Mouse (Mus musculus) forebrain, embryonic 15.5 days (tissue): ENCODE data around the gene Hirip3. TPM values are rescaled to one million over a fixed set of nuclear protein-coding genes. Genes with fewer than 3 reads are reported as not detected.
A peak's percentile ranks its signal among the peaks of the same experiment; 100 is the strongest.

Source experiments
- ATAC-seq: fragments of 200-750 bp; cut with Nextera tagmentation; replicated peaks from 2 replicates; pipeline ENCODE4 v1.8.0; 2017; ENCODE audit warnings: mild to moderate bottlenecking, moderate TSS enrichment, moderate library complexity
- H3K27ac ChIP-seq: fragments of 300-500 bp; sonication (generic); replicated peaks from 2 replicates; pipeline ENCODE4 v1.5.1; 2015; ENCODE audit warnings: mild to moderate bottlenecking, inconsistent platforms
- H3K27me3 ChIP-seq: fragments of 300-500 bp; sonication (generic); 2 replicates; pipeline ENCODE4 v1.6.1; 2015; ENCODE audit warnings: inconsistent platforms
- H3K36me3 ChIP-seq: fragments of 300-500 bp; sonication (generic); 2 replicates; pipeline ENCODE4 v1.6.1; 2015; ENCODE audit warnings: mild to moderate bottlenecking, inconsistent platforms
- H3K4me1 ChIP-seq: fragments of 300-500 bp; sonication (generic); 2 replicates; pipeline ENCODE4 v1.6.1; 2015; ENCODE audit warnings: inconsistent platforms
- H3K4me2 ChIP-seq: fragments of 300-500 bp; sonication (generic); replicated peaks from 2 replicates; pipeline ENCODE4 v1.6.1; 2015; ENCODE audit warnings: mild to moderate bottlenecking, inconsistent platforms
- H3K4me3 ChIP-seq: fragments of 300-500 bp; sonication (generic); 2 replicates; pipeline ENCODE4 v1.5.1; 2015; ENCODE audit warnings: mild to moderate bottlenecking, inconsistent platforms
- H3K9ac ChIP-seq: fragments of 300-500 bp; sonication (generic); replicated peaks from 2 replicates; pipeline ENCODE4 v1.6.1; 2015; ENCODE audit warnings: mild to moderate bottlenecking, inconsistent platforms
- H3K9me3 ChIP-seq: fragments of 300-500 bp; sonication (generic); 2 replicates; pipeline ENCODE4 v1.6.1; 2016; ENCODE audit warnings: inconsistent platforms
- WGBS: fragments of 180-500 bp; shearing (Covaris S2); methylation state at CpG from one replicate; pipeline ENCODE4 v1.1.7; 2015; ENCODE audit warnings: mixed read lengths; 5-methylcytosine and 5-hydroxymethylcytosine counted together
- polyA plus RNA-seq: library from polyadenylated mRNA; unstranded; fragments of >200 nt; fragmentation: Nextera tagmentation; extraction: Ambion mirVana; gene quantifications from 2 replicates; pipeline ENCODE4 v1.2.1, GENCODE M21; 2015

Hirip3 gene
- polyA plus RNA-seq, 1 experiment from 2014 or later: 30.7 TPM

DNA sequence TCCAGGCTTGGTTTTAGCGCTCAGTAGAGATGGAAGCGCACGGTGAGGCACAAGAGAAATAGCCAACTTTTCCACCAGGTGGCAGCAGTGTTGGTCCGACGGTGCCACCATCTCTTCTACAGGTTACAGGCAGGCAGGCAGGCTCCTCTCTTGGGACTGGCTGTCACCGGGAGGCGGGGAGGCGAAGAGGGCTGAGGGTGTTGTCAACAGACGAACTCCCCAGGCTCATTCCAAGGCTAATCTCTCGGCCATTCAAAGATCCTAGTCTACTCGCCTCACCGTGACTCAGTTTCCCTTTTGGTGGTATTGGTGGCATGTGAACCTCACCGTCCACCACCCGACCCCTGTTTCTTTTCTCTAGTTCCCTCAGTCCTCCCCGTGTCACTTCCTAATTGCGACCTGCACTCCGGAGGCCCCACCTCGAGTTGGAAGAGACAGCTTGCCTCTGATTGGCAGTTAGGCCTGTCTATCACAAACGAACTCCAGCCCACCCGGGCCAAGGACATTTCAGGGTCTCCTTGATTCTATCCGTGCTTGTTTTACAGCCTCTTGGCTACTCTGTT, 29.7 kb upstream of the Hirip3 start:
- WGBS: under 1% methylated on average over 21 of the region's 21 CpGs
- ATAC-seq: peak; percentile 88

DNA sequence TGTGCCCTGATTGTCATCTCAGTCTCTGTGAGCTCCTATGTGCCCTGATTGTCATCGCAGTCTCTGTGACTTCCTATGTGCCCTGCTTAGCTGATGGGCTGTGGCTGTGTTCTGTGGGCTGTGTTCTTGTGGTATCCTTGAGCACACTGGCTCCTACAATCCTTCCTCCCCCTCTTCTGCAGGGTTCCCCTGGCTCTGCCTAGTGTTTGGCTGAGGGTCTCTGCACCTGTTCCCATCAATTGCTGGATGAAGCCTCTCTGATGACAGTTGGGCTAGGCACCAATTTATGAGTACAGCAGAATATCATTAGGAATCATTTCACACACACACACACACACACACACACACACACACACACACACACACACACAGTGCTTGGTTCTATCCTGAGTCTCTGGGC, 28.5 kb upstream of the Hirip3 start:
- no peak for ATAC-seq
- no peaks in the 10 kb centered on the region; the same call in 1 of the 2 replicates for H3K36me3 ChIP-seq

More for the DNA sequence above, 29.7 kb upstream of the Hirip3 start:
- Histone ChIP-seq H3K27me3 (no peaks in the 10 kb centered on the region), H3K27ac (no peak overlapping the region), H3K4me2 (peak overlapping the region; percentile 57), H3K36me3 (no peaks in the 10 kb centered on the region; the same call in 1 of the 2 replicates), H3K9me3 (no peaks in the 10 kb centered on the region), H3K9ac (no peak overlapping the region), H3K4me3 (peak overlapping the region; percentile 38), H3K4me1 (peaks cover 9% of the 10 kb centered on the region)

DNA sequence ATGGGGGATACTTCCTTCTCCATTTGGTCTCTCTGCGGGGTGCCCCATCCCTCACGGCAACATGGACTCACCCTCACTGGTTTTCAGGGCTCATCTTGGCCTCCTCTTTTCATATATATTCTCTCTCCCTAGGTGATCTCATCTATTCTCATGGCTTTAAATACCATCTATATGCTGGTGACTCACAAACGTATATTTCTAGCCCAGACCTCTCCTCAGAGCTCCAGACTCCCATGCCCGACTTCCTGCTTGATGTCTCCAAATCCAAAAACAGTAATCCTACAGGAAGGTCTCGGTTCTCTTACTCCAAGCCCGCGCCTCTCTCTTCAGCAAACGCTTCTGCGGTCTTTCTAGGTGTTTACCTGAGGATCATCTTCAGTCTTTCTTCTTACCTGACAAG, 18.5 kb upstream of the Hirip3 start:
- H3K4me3 ChIP-seq: no peak overlapping the region
- 83% methylated on average over 9 of the region's 9 CpGs for WGBS
- H3K4me2 ChIP-seq: no peak overlapping the region
- no peaks in the 10 kb centered on the region for H3K36me3 ChIP-seq
- no peak for ATAC-seq
- no peaks in the 10 kb centered on the region; the same call in 1 of the 2 replicates for H3K27me3 ChIP-seq
- peaks cover 11% of the 10 kb centered on the region for H3K4me1 ChIP-seq
- H3K9ac ChIP-seq: no peak overlapping the region
- H3K27ac ChIP-seq: no peak overlapping the region
- H3K9me3 ChIP-seq: no peaks in the 10 kb centered on the region

More for the DNA sequence above, 28.5 kb upstream of the Hirip3 start:
- Histone ChIP-seq H3K4me2 (no peak overlapping the region), H3K9ac (no peak overlapping the region), H3K27me3 (no peaks in the 10 kb centered on the region), H3K4me3 (no peak overlapping the region), H3K27ac (no peak overlapping the region), H3K9me3 (no peaks in the 10 kb centered on the region), H3K4me1 (peaks cover 9% of the 10 kb centered on the region)
- WGBS: 100% methylated on average over 1 of the region's 1 CpGs

DNA sequence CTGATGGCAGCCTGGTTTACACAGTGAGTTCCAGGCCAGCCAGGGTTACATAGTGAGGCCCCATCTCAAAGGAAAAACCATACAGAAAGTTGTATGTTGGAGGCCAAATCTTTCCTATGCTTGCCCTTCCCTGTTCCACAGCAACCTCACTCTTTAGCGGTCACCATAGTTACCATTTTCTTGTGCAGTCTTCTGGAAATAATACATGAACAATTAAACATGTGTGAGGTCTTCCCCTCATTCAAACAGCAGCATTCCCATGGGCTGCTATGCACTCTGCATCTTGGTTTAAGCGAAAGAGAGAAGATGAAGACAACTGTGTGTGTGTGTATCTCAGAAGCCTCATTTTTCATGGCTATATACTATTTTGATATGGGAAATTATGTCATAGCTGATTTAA, 16.3 kb upstream of the Hirip3 start:
- peaks cover 4% of the 10 kb centered on the region; the same call in 1 of the 2 replicates for H3K27me3 ChIP-seq
- no peak overlapping the region for H3K9ac ChIP-seq
- no peak overlapping the region for H3K4me2 ChIP-seq
- H3K9me3 ChIP-seq: no peaks in the 10 kb centered on the region
- 14% methylated on average over 2 of the region's 2 CpGs for WGBS
- no peak overlapping the region for H3K27ac ChIP-seq
- no peaks in the 10 kb centered on the region for H3K36me3 ChIP-seq
- peaks cover 23% of the 10 kb centered on the region for H3K4me1 ChIP-seq
- ATAC-seq: no peak
- no peak overlapping the region for H3K4me3 ChIP-seq

DNA sequence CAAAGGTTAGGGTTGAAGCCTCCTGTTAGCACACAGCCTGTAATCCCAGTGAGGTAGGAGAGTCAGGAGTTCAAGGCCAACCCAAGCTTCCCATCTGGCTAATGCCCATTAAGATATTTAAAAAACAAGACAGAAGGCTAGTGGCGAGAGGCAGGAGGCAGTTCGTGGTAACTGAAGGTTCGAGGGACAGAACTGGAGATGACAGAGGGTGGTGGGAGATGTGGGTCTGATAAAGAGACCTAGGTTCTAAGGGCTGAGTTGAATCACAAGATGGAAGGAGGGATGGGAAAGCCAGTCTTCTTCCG, 14.7 kb upstream of the Hirip3 start, which contains the start of gene Doc2a:
Doc2a (plus strand) TSS at position 301 of the 305 bp plus-strand sequence.
- Histone ChIP-seq H3K27ac (no peak within 1 kb of the TSS), H3K9ac (peak within 1 kb of the TSS; percentile 64), H3K4me2 (peak within 1 kb of the TSS; percentile 99), H3K4me3 (peak within 1 kb of the TSS; percentile 56), H3K9me3 (no peaks in the 10 kb centered on the region), H3K27me3 (peaks cover 4% of the 10 kb centered on the region; the same call in 1 of the 2 replicates), H3K36me3 (peaks cover 6% of the 10 kb centered on the region; the same call in 1 of the 2 replicates), H3K4me1 (peaks cover 23% of the 10 kb centered on the region)
- WGBS: 28% methylated on average over 4 of the region's 4 CpGs
- ATAC-seq: 0 out of 2 replicates have a peak, but pooled peaks have one; percentile 2

DNA sequence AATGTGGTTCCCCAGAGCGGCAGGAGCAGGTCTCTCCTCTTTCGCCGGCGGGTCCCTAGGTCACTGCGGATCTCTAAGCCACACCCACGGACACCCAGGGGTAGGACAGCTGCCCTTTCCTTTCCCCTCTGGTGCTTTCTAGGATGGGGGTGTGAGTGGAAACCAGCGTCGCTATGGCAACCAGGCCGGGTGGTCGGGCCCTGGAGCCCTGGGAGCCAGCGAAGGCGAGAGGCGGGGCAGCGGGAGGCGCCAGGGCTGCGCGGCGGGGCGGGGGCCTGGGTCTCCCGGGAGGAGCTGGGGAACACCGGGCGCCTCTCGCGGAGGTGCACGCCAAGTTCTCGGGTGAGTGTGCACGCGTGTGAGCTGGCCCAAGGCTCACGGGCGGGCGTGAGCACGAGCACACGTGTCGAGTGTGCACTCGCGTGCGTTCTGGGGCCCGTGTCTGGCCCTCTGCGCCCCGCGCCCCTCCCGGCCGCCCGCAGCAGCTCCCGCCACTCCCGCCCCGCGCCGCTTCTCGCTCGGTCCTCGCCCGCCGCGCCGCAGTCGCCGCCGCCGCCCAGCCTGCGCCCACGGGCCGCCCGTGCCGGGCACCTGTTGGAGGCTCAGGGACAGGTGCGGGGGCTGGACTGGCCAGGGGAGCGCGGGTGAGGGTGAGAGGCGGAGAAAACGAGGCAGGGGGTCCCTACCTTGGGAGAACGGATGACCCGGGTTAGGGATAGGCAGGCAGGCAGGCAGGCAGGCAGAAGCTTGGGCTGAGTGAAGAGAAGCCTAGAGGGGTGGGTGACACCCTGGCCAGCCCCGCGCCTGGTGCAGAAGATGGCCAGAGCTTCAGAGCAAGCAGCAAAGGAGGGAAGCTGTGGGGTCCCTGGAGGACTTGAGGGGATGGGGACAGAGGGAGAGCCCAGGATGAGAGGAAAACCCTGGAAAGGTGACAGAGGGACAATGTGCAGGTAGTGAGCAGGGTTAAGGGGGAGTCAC, 14.1 kb upstream of the Hirip3 start:
- Histone ChIP-seq H3K36me3 (peaks cover 12% of the 10 kb centered on the region), H3K9ac (peak overlapping the region; percentile 64), H3K4me2 (peak overlapping the region; percentile 99), H3K9me3 (no peaks in the 10 kb centered on the region), H3K4me1 (peaks cover 23% of the 10 kb centered on the region), H3K27me3 (peaks cover 4% of the 10 kb centered on the region; the same call in 1 of the 2 replicates), H3K4me3 (peak overlapping the region; percentile 56), H3K27ac (no peak overlapping the region)
- under 1% methylated on average over 46 of the region's 74 CpGs for WGBS
- peak; percentile 51 for ATAC-seq

DNA sequence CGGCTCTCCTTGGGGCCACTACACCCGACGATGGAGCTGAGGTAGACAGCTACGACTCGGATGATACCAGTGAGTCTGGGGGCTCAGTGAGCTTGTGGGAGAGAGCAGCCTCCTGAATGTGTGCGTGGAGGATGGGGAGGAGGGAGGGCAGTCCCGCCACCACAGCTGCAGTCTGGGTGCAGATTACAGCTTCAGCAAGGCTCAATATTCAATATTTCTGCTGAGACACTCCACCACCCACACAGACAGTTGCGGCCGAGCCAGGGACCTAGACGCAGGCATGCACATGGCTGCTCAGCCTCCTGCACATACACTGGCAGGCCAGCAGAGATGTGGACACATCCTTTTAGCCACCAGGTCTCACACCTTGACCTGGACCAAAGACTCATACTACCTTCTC, 13.0 kb upstream of the Hirip3 start:
- H3K9ac ChIP-seq: peak overlapping the region; percentile 64
- H3K4me2 ChIP-seq: peak overlapping the region; percentile 99
- peaks cover 4% of the 10 kb centered on the region; the same call in 1 of the 2 replicates for H3K27me3 ChIP-seq
- H3K4me3 ChIP-seq: peak overlapping the region; percentile 56
- peaks cover 22% of the 10 kb centered on the region for H3K36me3 ChIP-seq
- peak; percentile 30; the same call in 1 of the 2 replicates for ATAC-seq
- no peaks in the 10 kb centered on the region for H3K9me3 ChIP-seq
- 19% methylated on average over 10 of the region's 10 CpGs for WGBS
- H3K4me1 ChIP-seq: peaks cover 23% of the 10 kb centered on the region
- no peak overlapping the region; the same call in 1 of the 2 replicates for H3K27ac ChIP-seq

DNA sequence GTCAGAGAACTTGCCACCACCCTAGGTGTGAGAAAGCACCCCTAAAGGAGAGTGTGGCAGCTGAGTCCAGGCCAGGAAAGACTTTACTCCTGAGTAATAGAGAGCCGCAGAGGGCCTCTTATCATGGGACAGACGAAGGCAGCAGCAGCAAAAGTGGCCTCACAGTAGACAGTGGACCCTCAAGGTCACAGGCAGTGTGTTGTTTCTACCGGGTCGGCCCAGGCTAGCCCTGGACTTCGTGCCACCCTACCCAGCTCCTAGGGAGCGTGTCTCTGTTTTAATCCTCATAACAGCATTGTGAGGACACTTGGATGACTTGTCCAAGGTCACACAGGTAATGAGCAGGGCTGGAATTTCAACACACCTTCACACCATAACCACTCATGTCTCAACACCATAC, 11.6 kb upstream of the Hirip3 start:
- Histone ChIP-seq H3K9me3 (no peaks in the 10 kb centered on the region), H3K27ac (no peak overlapping the region), H3K36me3 (peaks cover 31% of the 10 kb centered on the region), H3K4me2 (no peak overlapping the region), H3K4me1 (peaks cover 23% of the 10 kb centered on the region), H3K9ac (no peak overlapping the region), H3K27me3 (peaks cover 4% of the 10 kb centered on the region; the same call in 1 of the 2 replicates), H3K4me3 (no peak overlapping the region)
- WGBS: 89% methylated on average over 6 of the region's 6 CpGs
- ATAC-seq: no peak

DNA sequence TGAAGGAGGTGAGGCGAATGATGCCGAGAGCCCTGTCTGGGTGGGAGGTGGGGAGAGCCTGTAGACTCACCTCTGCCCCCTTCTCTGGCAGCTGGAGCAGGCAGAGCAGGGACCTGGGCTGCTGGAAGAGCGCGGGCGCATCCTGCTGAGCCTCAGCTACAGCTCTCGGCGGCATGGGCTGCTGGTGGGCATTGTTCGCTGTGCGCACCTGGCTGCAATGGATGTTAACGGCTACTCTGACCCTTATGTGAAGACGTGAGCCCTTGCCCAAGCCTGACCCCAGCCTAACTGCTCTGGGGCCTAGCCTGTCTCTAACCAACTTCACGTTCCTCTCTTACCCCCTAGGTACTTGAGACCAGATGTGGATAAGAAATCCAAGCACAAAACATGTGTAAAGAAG, 10.6 kb upstream of the Hirip3 start:
- peaks cover 4% of the 10 kb centered on the region; the same call in 1 of the 2 replicates for H3K27me3 ChIP-seq
- H3K4me3 ChIP-seq: no peak overlapping the region
- no peak overlapping the region for H3K27ac ChIP-seq
- peaks cover 23% of the 10 kb centered on the region for H3K4me1 ChIP-seq
- peaks cover 34% of the 10 kb centered on the region for H3K36me3 ChIP-seq
- H3K4me2 ChIP-seq: no peak overlapping the region
- no peaks in the 10 kb centered on the region for H3K9me3 ChIP-seq
- 39% methylated on average over 12 of the region's 12 CpGs for WGBS
- no peak overlapping the region for H3K9ac ChIP-seq
- ATAC-seq: no peak

DNA sequence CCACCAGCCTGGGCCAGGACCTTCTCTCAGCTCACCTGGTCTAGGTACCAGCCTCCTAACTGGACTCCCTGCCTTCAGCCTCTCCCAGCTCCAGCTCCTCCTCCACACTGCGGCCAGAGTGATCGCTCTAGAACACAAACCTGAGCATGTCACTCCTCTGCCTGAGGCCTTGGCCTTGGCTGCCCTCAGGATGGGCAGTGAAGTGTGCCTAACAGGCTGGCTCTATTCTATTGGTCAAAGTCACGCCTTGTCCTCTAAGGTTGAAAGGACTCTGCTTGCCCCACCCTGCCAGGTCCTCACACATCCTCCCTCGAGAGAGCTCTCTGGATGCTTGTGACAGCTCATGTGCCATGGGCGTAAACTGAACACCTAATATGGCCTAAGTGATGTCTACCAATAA, 8.3 kb upstream of the Hirip3 start:
- no peaks in the 10 kb centered on the region for H3K9me3 ChIP-seq
- peaks cover 4% of the 10 kb centered on the region; the same call in 1 of the 2 replicates for H3K27me3 ChIP-seq
- H3K4me3 ChIP-seq: no peak overlapping the region
- peaks cover 52% of the 10 kb centered on the region for H3K36me3 ChIP-seq
- H3K27ac ChIP-seq: no peak overlapping the region
- peaks cover 10% of the 10 kb centered on the region for H3K4me1 ChIP-seq
- 82% methylated on average over 5 of the region's 5 CpGs for WGBS
- ATAC-seq: no peak
- H3K9ac ChIP-seq: no peak overlapping the region
- H3K4me2 ChIP-seq: no peak overlapping the region

DNA sequence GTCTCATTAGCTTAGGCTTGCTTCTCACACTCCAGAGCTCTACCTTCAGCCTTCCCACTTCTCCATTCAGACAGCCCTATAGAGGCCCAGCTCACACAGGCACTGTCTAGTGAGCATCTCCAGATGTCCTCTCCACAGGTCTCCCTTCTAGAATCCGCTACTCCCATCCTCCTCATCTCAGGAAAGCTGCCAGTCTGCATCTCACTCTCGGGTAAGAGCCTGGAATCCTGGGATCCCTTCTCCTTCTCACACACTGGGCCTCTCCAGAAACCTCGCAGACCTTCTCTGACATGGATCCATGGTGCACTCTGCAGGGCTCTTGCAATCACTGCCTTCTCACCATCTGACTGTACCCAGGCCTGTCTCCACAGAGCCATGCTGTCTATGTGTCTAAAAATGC, 6.1 kb upstream of the Hirip3 start:
- peaks cover under 1% of the 10 kb centered on the region for H3K4me1 ChIP-seq
- no peak overlapping the region for H3K4me2 ChIP-seq
- H3K9ac ChIP-seq: no peak overlapping the region
- H3K27ac ChIP-seq: no peak overlapping the region
- H3K9me3 ChIP-seq: no peaks in the 10 kb centered on the region
- no peaks in the 10 kb centered on the region for H3K27me3 ChIP-seq
- no peak for ATAC-seq
- H3K4me3 ChIP-seq: no peak overlapping the region
- WGBS: 65% methylated on average over 3 of the region's 3 CpGs
- H3K36me3 ChIP-seq: peaks cover 58% of the 10 kb centered on the region
